Mouse (Mus musculus) heart, postnatal 0 days (tissue): ENCODE measurements at regions not wholly inside any gene's neighbourhood (a gene's known extent, or its start where the extent isn't known, plus 50 kb on each side); places are given as distances from the start of the nearest gene placed in this dataset.

Experiments used
- ATAC-seq: fragments of 200-750 bp; cut with Nextera tagmentation; 2 replicates; pipeline ENCODE4 v1.8.0; 2017; ENCODE audit warnings: low read depth, moderate number of reproducible peaks, moderate library complexity; ENCODE audit not compliant: insufficient read depth
- DNase-seq: peaks from one replicate; pipeline ENCODE4 v3.0.0-alpha.2; 2016; ENCODE audit warnings: low spot score
- H3K27ac ChIP-seq: fragments of 300-500 bp; sonication (generic); 2 replicates; pipeline ENCODE4 v1.5.1; 2014; ENCODE audit warnings: low read depth, mild to moderate bottlenecking
- H3K27me3 ChIP-seq: fragments of 300-500 bp; sonication (generic); 2 replicates; pipeline ENCODE4 v1.6.1; 2014; ENCODE audit warnings: low read length, mixed read lengths; ENCODE audit not compliant: control insufficient read depth, insufficient read depth
- H3K36me3 ChIP-seq: fragments of 300-500 bp; sonication (generic); replicated peaks from 2 replicates; pipeline ENCODE4 v1.6.1; 2014; ENCODE audit warnings: low read length, mixed read lengths; ENCODE audit not compliant: control insufficient read depth, insufficient read depth
- H3K4me1 ChIP-seq: fragments of 300-500 bp; sonication (generic); 2 replicates; pipeline ENCODE4 v1.6.1; 2014; ENCODE audit warnings: antibody characterized with exemption; ENCODE audit not compliant: control insufficient read depth, insufficient read depth
- H3K4me2 ChIP-seq: fragments of 300-500 bp; sonication (generic); 2 replicates; pipeline ENCODE4 v1.6.1; 2014; ENCODE audit warnings: low read depth, mild to moderate bottlenecking, low read length, moderate library complexity
- H3K4me3 ChIP-seq: fragments of 300-500 bp; sonication (generic); 2 replicates; pipeline ENCODE4 v1.5.1; 2014; ENCODE audit warnings: low read depth, low read length
- H3K9ac ChIP-seq: fragments of 300-500 bp; sonication (generic); replicated peaks from 2 replicates; pipeline ENCODE4 v1.6.1; 2014; ENCODE audit warnings: low read depth, low read length, mixed read lengths
- H3K9me3 ChIP-seq: fragments of 300-500 bp; sonication (generic); replicated peaks from 2 replicates; pipeline ENCODE4 v1.6.1; 2016; ENCODE audit warnings: low read length; ENCODE audit not compliant: control insufficient read depth
- CTCF ChIP-seq: IDR thresholded peaks from 2 replicates; pipeline ENCODE4 v1.5.1; 2016; ENCODE audit warnings: antibody characterized with exemption, control low read depth, low read depth
- EP300 ChIP-seq: IDR thresholded peaks from 2 replicates; pipeline ENCODE4 v1.6.1; 2016; ENCODE audit warnings: antibody characterized with exemption, low read depth
- WGBS: fragments of 180-500 bp; shearing (Covaris S2); extraction: QIAGEN DNeasy Blood & Tissue Kit; methylation state at CpG from one replicate; pipeline ENCODE4 v1.1.7; 2014; 5-methylcytosine and 5-hydroxymethylcytosine counted together

DNA sequence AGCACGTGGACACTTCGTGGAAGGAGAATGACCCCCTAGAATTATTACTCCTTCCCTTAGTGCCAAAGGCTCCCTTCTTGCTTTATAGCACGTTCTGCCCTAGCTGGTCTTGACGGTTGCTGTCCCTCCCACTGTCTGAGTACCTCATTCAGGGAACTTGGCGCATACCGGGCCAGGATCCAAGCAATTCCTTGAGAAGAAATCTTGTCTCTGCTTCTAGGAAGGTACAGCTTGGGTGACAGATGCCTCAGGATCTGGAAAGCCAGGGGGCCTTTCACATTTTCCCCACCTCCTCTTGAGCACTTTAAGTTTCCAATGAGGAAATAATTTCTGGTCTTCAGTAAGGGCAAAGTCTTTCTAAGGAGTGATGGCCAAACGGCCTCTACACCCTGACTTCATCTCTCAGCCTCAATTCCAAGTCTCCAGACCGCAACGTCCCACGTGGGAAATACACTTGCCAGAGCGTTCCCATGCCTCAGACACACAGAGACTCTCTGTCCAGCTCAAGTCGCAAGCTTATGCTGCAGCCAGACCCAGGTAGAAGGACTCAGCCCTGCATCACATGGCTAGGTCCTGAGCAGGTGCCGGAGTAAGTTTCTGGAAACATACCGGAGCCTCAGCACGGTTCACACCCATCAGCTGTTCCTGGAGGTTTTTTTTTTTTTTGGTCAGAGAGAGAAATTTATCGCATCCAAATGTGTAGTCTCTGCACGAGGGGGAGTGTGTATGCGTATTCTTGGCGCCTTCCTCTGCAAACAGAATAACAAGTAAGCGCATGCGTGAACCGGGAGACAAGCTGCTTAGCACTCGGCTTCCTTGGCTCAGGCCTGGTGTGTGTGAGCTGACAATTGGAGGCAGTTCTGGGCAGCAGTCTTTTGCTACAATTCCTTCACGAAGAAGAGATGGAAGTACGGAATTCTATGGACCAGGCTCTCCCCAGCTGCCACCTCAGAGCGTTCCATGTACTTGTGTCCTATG, 171.7 kb upstream of the Kazn start:
- H3K9ac ChIP-seq, result no peak overlapping the region
- no peak for TF ChIP-seq EP300
- no peak for TF ChIP-seq CTCF
- no peaks in the 10 kb centered on the region for H3K36me3 ChIP-seq
- H3K4me3 ChIP-seq, result no peak overlapping the region
- H3K27me3 ChIP-seq, result no peaks in the 10 kb centered on the region
- H3K27ac ChIP-seq, result no peak overlapping the region
- H3K4me1 ChIP-seq, result no peaks in the 10 kb centered on the region
- DNase-seq (no peak), ATAC-seq (no peak)
- H3K4me2 ChIP-seq, result no peak overlapping the region
- 70% methylated on average over 26 of the region's 26 CpGs for whole genome bisulfite sequencing
- no peaks in the 10 kb centered on the region for H3K9me3 ChIP-seq

DNA sequence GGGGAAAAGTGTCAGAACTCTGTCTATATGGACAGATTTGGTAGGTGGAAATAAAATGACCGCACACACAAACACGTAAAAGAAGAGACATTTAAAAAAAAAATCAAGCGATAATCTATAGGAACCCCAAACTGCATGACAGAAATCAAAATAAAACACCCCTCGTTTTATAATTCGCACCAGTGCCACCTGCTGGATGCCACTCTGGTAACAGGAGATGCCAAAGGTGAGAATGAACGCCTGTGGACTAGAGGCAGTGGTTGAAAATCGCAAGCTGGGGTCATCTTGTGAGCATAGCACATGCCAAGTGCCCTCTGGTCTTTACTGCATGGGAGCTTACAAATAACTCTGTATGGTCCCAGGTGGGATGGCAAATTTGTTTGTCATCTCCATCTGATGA, 158.7 kb upstream of the Kazn start:
- Histone ChIP-seq H3K4me1 (no peaks in the 10 kb centered on the region), H3K27ac (no peak overlapping the region), H3K9ac (no peak overlapping the region), H3K4me3 (no peak overlapping the region), H3K27me3 (no peaks in the 10 kb centered on the region), H3K36me3 (no peaks in the 10 kb centered on the region), H3K4me2 (no peak overlapping the region), H3K9me3 (no peaks in the 10 kb centered on the region; the same call in 1 of the 2 replicates)
- no peak for TF ChIP-seq EP300
- TF ChIP-seq CTCF, result no peak
- 71% methylated on average over 7 of the region's 7 CpGs for WGBS
- DNase-seq (no peak), ATAC-seq (no peak)

DNA sequence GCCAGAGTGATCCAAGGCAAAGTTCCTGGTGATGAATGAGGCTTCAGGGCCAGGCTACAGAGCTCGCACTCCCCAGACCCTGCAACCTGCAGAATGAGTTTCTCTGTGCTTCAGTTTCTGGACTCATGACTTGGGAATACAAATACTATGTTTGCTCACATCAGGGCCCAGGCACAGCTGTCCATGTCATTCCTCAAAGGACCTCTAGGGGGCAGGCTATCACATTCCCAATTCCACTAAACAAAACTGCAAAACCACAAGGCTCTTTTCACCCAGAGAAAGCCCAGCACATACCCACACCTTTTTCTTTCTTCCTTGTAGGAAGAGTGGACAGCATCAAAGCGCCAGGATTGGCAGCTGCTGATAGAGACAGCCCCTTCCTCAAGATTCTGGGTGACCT, 153.7 kb upstream of the Kazn start:
- TF ChIP-seq CTCF (peak; percentile 70), EP300 (no peak)
- Histone ChIP-seq H3K9ac (no peak overlapping the region), H3K4me2 (no peak overlapping the region), H3K4me3 (no peak overlapping the region), H3K27ac (no peak overlapping the region), H3K4me1 (no peaks in the 10 kb centered on the region), H3K36me3 (no peaks in the 10 kb centered on the region), H3K27me3 (no peaks in the 10 kb centered on the region), H3K9me3 (no peaks in the 10 kb centered on the region; the same call in 1 of the 2 replicates)
- 43% methylated on average over 2 of the region's 2 CpGs for WGBS
- ATAC-seq, result no peak
- DNase-seq, result no peak

DNA sequence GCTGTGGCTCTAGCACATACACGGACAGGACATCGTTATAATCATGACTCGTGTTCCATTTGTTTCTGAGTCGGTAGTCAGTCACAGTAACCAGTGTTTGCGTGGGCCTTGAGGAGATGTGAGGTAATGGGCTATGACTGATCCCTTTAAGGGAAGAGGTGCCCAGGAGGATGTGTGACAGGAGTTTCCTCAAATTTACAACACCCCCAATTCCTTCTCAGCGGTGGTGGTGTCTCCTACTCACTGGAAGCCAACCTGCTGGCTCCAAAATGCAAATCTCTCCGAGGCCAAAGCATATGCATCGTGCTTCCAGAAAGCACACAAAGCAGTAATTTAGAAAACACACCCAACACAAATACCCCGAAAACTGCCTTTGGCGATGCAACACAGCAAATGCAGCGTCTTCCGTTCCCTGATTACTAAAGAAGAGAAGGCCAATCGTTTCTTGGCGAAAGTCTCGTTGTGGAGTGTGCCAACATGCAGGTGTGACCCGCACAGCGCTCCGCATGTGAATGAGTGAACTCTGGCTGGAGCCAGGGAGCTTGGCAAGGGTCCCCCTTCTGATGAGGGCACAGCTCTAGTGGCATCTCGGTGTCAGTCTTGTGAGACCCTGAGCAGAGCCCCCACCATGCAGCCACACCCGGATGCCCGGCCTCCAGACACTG, 151.5 kb upstream of the Kazn start:
- DNase-seq (no peak), ATAC-seq (no peak)
- Histone ChIP-seq H3K27ac (no peak overlapping the region), H3K9ac (no peak overlapping the region), H3K4me2 (no peak overlapping the region), H3K36me3 (no peaks in the 10 kb centered on the region), H3K4me1 (no peaks in the 10 kb centered on the region), H3K9me3 (no peaks in the 10 kb centered on the region; the same call in 1 of the 2 replicates), H3K4me3 (no peak overlapping the region), H3K27me3 (no peaks in the 10 kb centered on the region)
- 86% methylated on average over 21 of the region's 21 CpGs for WGBS
- TF ChIP-seq EP300 (no peak), CTCF (no peak)

DNA sequence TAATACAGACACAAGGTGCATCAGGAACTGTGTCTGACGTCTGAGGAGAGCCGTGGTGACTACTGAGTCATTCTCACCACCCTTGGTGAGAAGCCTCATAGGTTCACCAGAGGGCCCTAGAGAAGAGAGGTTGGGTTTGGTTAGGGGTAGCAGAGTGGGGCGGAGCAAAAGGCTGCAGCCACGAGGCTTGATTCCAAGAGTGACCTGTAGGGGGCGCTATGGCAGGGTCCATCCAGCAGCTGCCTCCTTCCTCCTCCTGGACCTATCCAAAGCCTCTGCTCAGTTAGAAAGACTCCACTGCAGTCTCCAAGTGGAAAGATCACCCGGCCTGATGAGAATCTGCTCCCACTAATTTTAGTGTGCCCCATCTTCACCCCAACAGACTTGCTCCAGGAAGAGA, 149.3 kb upstream of the Kazn start:
- Histone ChIP-seq H3K4me1 (no peaks in the 10 kb centered on the region), H3K4me2 (no peak overlapping the region), H3K9ac (no peak overlapping the region), H3K4me3 (no peak overlapping the region), H3K36me3 (no peaks in the 10 kb centered on the region), H3K27ac (no peak overlapping the region), H3K27me3 (no peaks in the 10 kb centered on the region), H3K9me3 (no peaks in the 10 kb centered on the region)
- WGBS, result 84% methylated on average over 6 of the region's 6 CpGs
- TF ChIP-seq CTCF (no peak), EP300 (no peak)
- no peak for DNase-seq
- ATAC-seq, result no peak
